Mouse (Mus musculus): ENCODE data around the gene Uts2r. TPM values are rescaled to one million over a fixed set of nuclear protein-coding genes. Genes with fewer than 3 reads are reported as not detected.

Gene Uts2r
- total RNA-seq (2018; cell fraction: chromatin; rRNA removed): not detected
- not detected for total RNA-seq (2018; cell fraction: cytosol; rRNA removed)
- total RNA-seq (2018; cell fraction: nucleus; rRNA removed): not detected
- polyA plus RNA-seq (2018): not detected in 3 replicates

DNA sequence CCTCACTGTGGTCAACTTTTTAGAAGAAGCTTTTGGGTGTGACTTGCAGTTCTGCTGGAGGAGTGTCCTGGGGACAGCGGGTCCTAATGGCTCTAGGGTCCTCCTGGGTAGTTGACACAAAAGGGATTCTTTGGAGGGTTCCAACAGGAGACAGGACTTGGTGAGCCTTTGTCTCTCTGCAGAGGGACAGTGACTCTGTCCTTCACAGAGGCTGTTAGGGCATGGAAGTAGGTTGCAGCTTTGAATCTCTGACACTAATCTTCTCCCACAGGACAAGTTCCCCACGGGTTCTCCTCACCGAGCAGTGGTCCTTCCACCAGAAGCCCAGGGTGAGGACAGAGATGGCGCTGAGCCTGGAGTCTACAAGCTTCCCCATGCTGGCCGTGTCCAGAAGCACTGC, at the start of gene Uts2r:
Gene Uts2r (plus strand): TSS at position 301 of the 400 bp plus-strand sequence.
- Histone ChIP-seq H3K27ac (no peak within 1 kb of the TSS), H3K36me3 (ENCODE audit: inconsistent target) (no peaks in the 10 kb centered on the region), H3K79me2 (ENCODE audit: inconsistent target) (no peaks in the 10 kb centered on the region), H3K4me3 (ENCODE audit: inconsistent target) (no peak within 1 kb of the TSS)
- 85% methylated on average over 5 of the region's 5 CpGs for WGBS (ENCODE audit: missing documents)

DNA sequence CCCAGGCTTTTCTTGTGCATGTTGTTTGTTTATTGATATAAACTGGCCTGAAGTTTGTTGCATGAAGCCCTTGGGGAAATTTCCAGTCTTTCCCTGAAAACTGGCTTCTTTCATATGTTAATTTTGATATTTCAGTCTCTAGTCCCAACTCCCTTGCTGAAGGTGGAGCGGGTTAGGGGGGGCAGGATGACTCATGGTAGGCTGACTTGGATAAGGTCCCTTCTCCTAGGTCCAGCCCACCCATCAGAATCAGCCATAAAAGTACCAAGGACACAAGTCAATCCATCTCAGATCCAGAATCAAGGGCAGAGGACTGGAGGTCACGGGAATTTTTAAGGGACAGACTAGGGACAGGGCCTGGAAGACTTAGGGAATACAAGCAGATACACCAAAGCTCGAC, 49.0 kb upstream of the Uts2r start:
- 80% methylated on average over 2 of the region's 3 CpGs for WGBS (ENCODE audit: missing documents)
- Histone ChIP-seq H3K36me3 (ENCODE audit: inconsistent target) (no peaks in the 10 kb centered on the region), H3K27ac (no peak overlapping the region), H3K79me2 (ENCODE audit: inconsistent target) (no peaks in the 10 kb centered on the region), H3K4me3 (ENCODE audit: inconsistent target) (no peak overlapping the region)

DNA sequence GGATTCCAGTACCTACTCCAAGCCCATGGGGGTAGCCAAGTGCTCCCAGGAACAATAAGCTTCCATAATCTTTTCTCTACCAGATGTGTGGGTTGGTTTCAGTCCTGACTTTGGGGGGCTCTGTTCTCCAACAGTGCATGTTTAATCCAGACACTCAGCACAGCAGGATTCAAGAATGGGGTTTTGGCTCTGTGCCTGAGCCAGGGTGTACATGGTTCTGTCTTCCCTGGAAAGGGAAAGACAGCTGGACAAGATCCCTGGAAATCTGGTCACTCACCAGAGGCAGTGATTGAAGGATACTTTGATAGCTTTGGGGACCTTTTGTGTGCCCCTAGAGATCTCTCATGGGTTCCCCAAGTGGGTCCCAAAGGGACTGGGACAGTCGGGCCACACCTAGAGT, 48.5 kb upstream of the Uts2r start:
- H3K79me2 ChIP-seq (ENCODE audit: inconsistent target): no peaks in the 10 kb centered on the region
- H3K27ac ChIP-seq: no peak overlapping the region
- no peak overlapping the region for H3K4me3 ChIP-seq (ENCODE audit: inconsistent target)
- H3K36me3 ChIP-seq (ENCODE audit: inconsistent target): no peaks in the 10 kb centered on the region
- 86% methylated on average over 1 of the region's 1 CpGs for WGBS (ENCODE audit: missing documents)

DNA sequence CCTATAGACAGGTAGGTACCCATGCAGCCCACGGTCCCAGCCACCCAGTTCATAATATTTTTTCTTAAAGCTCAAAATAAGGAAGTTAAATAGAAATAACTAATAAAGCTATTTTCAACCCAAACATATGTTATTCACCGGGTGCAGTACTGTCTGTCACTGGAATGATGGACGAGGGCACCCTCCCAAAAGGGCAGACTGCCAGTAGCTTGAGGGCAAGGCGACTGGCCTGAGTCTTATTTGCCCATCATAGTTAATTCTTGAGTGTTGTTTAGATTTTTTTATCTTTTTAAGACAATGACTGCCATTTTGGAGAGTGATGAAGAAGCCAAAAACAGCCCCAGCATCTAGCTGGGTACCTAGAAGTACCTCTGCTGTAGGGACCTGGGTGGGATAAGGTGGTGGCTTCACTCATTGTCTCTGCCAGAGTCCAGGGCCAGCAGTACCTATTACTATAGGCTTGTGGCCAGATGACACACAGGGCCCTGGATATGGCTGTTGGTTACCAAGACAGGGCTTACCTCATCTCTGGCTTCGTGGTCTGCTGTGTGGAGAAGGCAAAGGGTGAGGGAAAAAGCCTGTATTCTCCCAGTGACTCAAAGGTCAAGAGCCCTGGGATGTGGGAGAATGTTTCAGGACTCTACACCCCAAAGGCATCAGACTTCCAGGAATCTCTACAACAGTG, 47.8 kb upstream of the Uts2r start:
- WGBS (ENCODE audit: missing documents): 30% methylated on average over 5 of the region's 5 CpGs
- Histone ChIP-seq H3K27ac (no peak overlapping the region), H3K4me3 (ENCODE audit: inconsistent target) (no peak overlapping the region), H3K79me2 (ENCODE audit: inconsistent target) (no peaks in the 10 kb centered on the region), H3K36me3 (ENCODE audit: inconsistent target) (no peaks in the 10 kb centered on the region)

DNA sequence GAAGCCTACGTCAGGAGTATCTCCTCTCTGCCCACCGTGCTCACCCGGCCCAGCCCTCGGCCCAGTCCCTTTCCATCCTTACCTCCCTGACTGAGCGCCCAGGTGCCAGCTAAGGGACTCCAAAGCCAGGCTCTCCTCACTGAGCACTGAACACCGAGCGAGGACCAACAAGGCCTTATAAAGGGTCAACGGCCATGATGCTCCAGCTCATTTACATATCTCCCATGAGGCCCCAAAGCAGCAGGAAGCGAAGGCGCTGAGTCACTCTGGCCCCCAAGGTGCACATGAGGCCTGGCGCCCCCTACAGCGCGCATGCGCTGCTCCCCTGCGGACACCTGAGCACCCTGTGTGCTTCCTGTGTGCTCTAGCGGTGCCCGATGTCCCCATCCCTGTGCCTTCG, 42.0 kb upstream of the Uts2r start:
- 88% methylated on average over 16 of the region's 18 CpGs for WGBS (ENCODE audit: missing documents)
- Histone ChIP-seq H3K27ac (no peak overlapping the region), H3K36me3 (ENCODE audit: inconsistent target) (no peaks in the 10 kb centered on the region), H3K79me2 (ENCODE audit: inconsistent target) (no peaks in the 10 kb centered on the region), H3K4me3 (ENCODE audit: inconsistent target) (no peak overlapping the region)

DNA sequence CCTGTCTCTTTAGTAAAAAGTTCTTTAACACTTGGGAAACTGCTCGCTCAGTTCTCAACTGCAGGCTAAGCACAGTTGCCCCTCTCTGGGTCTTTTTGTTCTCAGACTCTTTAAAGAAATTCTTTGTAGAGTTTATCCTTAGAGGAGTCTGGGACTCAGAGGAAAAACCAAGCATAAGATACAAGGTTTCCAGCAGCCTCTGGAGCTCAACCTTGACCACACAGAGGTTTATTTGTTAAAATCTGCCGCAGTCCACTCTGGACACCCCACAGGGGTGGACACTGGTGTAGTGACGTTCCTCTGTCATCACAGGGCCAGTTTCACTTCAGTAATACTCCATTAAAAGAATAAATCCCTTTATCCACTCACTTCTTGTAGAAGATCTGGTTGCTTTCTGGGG, 41.5 kb upstream of the Uts2r start, which contains the start of gene Tex19.2:
Gene Tex19.2 (minus strand): TSS at position 101 of the 400 bp plus-strand sequence.
- WGBS (ENCODE audit: missing documents): 83% methylated on average over 3 of the region's 3 CpGs
- Histone ChIP-seq H3K36me3 (ENCODE audit: inconsistent target) (no peaks in the 10 kb centered on the region), H3K4me3 (ENCODE audit: inconsistent target) (no peak within 1 kb of the TSS), H3K79me2 (ENCODE audit: inconsistent target) (no peaks in the 10 kb centered on the region), H3K27ac (no peak within 1 kb of the TSS)

DNA sequence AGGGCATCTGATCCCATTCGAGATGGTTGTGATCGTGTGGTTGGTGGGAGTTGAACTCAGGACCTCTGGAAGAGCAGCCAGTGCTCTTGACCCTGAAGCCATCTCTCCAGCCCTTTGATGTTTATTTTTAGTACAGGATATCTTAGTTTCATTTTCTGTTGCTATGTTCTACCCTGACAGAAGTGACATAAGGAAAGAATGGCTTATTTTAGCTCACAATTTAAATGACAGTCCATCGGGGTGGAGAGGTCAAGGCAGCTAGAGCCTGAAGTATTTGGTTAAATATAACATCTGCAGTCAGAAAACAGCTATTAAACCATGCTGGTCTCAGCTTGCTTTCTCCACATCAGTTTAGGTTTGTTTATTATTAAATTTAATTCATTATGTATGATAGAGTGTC, 38.9 kb upstream of the Uts2r start:
- H3K27ac ChIP-seq: no peak overlapping the region
- no peaks in the 10 kb centered on the region for H3K79me2 ChIP-seq (ENCODE audit: inconsistent target)
- WGBS (ENCODE audit: missing documents): 56% methylated on average over 3 of the region's 3 CpGs
- no peak overlapping the region for H3K4me3 ChIP-seq (ENCODE audit: inconsistent target)
- no peaks in the 10 kb centered on the region for H3K36me3 ChIP-seq (ENCODE audit: inconsistent target)

DNA sequence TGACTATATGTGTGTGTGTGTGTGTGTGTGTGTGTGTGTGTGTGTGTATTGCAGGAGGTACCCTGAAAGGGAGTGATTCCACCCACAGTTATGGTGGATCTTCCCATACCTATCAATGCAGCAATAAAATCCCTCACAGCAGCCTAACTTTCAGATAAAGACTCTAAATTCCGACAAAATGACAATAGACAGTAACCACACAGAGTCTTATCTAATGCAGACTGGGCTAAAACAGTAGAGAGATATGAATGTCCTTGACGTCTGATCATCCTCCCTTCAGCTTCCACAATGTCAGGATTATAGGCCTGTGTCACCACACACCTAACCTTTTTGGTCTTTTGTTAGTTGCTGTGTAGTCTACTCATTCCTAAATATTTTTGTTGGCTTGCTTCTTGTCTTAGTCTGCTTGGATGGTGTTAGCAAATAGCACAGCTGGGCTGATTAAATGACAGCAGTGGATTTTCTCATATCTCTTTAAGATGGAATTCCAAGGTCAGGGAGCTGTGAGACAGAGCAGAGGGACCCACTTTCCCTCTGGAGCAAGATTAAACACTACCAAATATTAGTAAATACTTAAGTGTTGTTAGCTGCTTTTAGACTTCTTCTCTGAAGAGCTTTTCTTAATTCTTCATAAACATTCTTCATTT, 37.9 kb upstream of the Uts2r start:
- Histone ChIP-seq H3K79me2 (ENCODE audit: inconsistent target) (no peaks in the 10 kb centered on the region), H3K4me3 (ENCODE audit: inconsistent target) (no peak overlapping the region), H3K27ac (no peak overlapping the region), H3K36me3 (ENCODE audit: inconsistent target) (no peaks in the 10 kb centered on the region)
- WGBS (ENCODE audit: missing documents): 100% methylated on average over 2 of the region's 2 CpGs

DNA sequence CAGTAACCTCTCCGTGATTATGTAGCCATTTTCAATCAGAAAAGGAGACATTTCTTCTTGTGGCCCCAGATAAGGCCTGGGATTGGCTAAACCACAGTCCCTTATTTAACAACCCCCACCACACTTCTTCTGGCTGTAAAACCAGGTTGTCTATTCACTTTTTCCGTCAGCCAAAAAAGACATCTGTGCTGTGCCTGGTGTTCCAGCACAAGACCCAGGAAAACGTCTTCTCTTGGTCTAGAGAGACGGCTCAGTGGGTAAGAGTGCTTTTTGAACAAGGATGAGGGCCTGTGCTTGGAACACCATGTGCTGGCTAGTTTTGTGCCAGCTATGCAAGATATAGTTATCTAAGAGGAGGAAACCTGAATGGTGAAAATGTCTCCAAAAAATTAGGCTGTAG, 36.6 kb upstream of the Uts2r start:
- Histone ChIP-seq H3K36me3 (ENCODE audit: inconsistent target) (no peaks in the 10 kb centered on the region), H3K27ac (no peak overlapping the region), H3K4me3 (ENCODE audit: inconsistent target) (no peak overlapping the region), H3K79me2 (ENCODE audit: inconsistent target) (no peaks in the 10 kb centered on the region)
- WGBS (ENCODE audit: missing documents): 96% methylated on average over 4 of the region's 4 CpGs

DNA sequence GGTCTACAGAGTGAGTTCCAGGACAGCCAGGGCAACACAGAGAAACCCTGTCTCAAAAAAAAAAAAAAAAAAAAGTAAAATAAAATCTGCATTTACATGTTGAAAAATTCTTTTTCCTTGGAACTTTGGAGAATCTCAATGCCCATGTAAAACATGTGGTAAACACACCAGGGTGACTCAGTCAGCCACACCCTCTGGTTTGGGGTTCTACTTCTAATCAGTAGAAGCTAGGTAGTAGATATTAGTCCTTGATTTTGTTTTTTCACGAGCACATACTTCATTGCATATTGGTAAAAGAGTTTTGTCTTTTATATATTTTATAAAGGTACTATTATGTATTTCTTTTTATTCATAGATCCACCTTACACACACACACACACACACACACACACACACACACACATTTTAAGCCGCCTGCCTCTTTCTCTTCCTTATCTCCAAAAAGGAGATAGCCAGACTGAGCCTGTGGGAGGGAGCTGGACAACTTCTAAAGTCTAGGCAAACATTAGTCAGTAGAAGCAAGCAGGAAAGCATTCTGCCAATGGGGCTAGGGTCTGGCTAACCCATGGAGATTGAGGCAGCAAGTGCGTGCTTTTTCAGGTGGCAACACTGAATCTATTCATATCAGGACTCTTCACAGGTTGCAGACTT, 34.4 kb upstream of the Uts2r start:
- 86% methylated on average over 3 of the region's 3 CpGs for WGBS (ENCODE audit: missing documents)
- Histone ChIP-seq H3K36me3 (ENCODE audit: inconsistent target) (no peaks in the 10 kb centered on the region), H3K4me3 (ENCODE audit: inconsistent target) (no peak overlapping the region), H3K79me2 (ENCODE audit: inconsistent target) (no peaks in the 10 kb centered on the region), H3K27ac (no peak overlapping the region)

DNA sequence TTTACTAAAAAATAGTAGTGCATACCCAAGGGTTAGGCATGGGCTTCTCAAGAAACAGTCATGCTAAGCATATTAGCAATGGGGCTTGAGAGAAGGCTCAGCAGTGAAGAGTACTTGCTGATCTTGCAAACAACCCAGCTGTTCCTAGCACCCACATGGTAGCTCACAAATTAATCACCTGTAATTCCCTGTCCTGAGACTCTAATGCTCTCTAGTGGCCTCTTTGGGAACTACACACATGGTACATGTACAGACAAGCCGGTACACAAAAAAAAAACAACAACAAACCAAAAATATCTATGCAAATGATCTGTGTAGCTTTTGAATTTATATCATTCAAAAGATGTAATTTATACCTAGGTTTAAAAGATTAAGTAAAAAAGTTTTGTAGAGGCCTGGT, 33.7 kb upstream of the Uts2r start:
- no peaks in the 10 kb centered on the region for H3K79me2 ChIP-seq (ENCODE audit: inconsistent target)
- WGBS (ENCODE audit: missing documents): 50% methylated on average over 1 of the region's 1 CpGs

DNA sequence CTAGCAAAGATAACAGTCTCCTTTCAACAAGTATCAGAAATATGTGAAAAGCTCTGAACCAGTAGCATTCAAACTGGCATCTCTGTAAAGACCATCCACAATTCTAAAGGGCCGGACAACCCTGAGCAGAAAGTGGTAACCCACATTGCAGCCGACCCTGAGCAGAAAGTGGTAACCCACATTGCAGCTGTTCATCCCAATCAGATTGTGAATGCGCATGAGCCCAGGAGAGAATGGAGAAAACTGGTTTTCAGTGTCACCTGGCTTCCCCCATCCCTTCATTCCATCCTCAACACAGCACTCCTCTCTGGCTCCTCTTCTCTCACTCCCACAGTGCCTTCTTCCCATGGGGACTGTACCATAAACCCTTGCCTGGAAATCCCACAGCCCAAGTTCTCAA, 32.6 kb upstream of the Uts2r start:
- Histone ChIP-seq H3K79me2 (ENCODE audit: inconsistent target) (no peaks in the 10 kb centered on the region), H3K36me3 (ENCODE audit: inconsistent target) (no peaks in the 10 kb centered on the region), H3K4me3 (ENCODE audit: inconsistent target) (no peak overlapping the region), H3K27ac (no peak overlapping the region)
- WGBS (ENCODE audit: missing documents): 96% methylated on average over 3 of the region's 3 CpGs

More for the DNA sequence above, 33.7 kb upstream of the Uts2r start:
- H3K27ac ChIP-seq: no peak overlapping the region
- H3K36me3 ChIP-seq (ENCODE audit: inconsistent target): no peaks in the 10 kb centered on the region
- no peak overlapping the region for H3K4me3 ChIP-seq (ENCODE audit: inconsistent target)

DNA sequence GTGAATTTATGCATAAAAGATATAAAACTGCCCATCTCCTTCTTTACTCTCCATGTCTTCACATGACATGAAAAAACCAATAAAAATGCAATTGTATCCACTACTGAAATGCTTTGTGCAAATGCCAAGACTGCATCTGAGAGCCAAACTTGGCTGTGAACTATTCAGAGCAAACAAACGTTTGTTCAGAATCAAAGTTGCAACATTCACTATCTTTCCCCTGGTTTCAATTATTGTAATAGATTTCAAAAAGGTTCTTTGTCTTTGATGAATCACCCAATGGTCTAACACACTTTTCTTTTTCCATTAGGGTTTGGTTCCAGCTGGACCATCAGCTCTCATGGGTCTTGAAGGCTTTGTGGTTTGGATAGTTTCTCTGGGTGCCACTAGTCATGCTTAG, 30.5 kb upstream of the Uts2r start:
- H3K27ac ChIP-seq: no peak overlapping the region
- whole genome bisulfite sequencing (ENCODE audit: missing documents): 75% methylated on average over 1 of the region's 1 CpGs
- H3K79me2 ChIP-seq (ENCODE audit: inconsistent target): no peaks in the 10 kb centered on the region
- no peaks in the 10 kb centered on the region for H3K36me3 ChIP-seq (ENCODE audit: inconsistent target)
- no peak overlapping the region for H3K4me3 ChIP-seq (ENCODE audit: inconsistent target)

DNA sequence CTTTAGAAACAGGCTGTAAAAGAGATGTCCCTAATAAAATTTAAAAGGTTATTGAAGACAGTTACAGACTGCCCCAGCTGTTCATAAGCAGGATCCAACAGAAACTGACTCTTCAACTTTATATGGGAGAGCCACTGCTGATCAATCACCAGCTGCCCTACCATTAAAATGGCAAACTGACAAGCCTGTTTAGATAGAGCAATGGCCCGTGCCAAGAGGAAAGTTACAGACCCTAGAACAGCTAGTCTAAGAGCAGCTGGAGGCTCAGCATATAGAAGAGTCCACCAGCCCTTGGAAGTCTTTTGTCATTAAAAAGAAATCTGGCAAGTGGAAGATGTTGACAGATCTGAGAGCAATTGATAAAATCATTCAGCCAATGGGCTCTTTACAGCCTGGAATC, 25.5 kb upstream of the Uts2r start:
- H3K27ac ChIP-seq: no peak overlapping the region
- H3K79me2 ChIP-seq (ENCODE audit: inconsistent target): no peaks in the 10 kb centered on the region
- H3K4me3 ChIP-seq (ENCODE audit: inconsistent target): no peak overlapping the region
- no peaks in the 10 kb centered on the region for H3K36me3 ChIP-seq (ENCODE audit: inconsistent target)
- WGBS (ENCODE audit: missing documents): 100% methylated on average over 1 of the region's 1 CpGs

DNA sequence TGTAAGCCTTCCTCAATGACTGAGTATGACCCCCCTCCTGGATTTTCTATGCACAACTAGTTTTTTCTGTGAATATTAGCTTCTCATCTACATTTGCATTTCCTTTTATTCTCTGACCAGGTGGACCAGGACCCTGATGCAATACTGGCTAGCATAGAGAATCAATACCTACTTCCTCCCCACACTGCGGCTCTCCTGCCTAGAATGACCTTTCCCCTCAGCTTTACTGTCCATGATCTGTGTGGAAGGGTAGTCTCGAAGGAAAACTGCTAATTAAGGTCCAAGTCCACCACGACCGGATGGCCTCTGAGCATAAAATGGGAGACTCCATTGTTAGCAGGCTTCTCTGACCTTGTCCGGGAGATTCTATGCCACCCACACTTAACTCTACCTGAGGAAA, 22.4 kb upstream of the Uts2r start:
- WGBS (ENCODE audit: missing documents): 86% methylated on average over 5 of the region's 5 CpGs
- Histone ChIP-seq H3K36me3 (ENCODE audit: inconsistent target) (no peaks in the 10 kb centered on the region), H3K27ac (no peak overlapping the region), H3K4me3 (ENCODE audit: inconsistent target) (no peak overlapping the region), H3K79me2 (ENCODE audit: inconsistent target) (no peaks in the 10 kb centered on the region)

Data from macrophage (primary cell).